Mouse (Mus musculus) brain, adult 2 months (tissue): ENCODE data around the gene Parp8.
A peak's percentile ranks its signal among the peaks of the same experiment; 100 is the strongest.

Experiments used
- DNase-seq: peaks from one replicate; pipeline ENCODE4 v3.0.0; 2011; ENCODE audit warnings: low read depth, low spot score

Gene Parp8

DNA sequence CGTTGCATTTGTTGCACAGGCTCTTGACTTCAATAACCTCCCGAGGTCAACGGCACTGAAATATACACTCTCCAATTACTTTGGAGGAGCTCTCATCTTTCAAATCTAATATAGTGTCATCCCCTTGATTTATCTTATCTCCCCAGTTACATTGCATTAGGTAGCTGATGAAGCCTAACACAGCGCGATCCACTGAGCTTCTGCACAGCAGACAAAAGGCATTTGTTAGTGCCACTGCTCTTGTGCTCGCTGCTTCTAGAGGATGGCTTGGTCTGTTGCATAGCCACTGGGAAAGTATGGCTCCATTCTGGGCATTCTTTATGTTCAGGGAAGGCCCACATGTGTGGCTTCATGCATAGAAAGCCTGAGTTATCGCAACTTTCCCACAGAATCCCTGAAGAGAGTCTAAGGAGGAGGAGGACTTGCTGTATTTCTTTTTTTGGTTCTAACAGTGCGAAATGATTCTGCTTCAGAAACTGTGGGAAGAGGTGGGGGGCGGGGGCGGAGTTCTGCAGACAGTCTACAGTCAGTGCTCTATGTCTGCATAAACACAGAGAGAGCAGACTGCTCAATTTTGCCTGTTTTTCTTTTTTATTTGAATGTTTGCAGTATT is 145.7 kb downstream of the Parp8 start:
- peak; percentile 80 for DNase-seq

DNA sequence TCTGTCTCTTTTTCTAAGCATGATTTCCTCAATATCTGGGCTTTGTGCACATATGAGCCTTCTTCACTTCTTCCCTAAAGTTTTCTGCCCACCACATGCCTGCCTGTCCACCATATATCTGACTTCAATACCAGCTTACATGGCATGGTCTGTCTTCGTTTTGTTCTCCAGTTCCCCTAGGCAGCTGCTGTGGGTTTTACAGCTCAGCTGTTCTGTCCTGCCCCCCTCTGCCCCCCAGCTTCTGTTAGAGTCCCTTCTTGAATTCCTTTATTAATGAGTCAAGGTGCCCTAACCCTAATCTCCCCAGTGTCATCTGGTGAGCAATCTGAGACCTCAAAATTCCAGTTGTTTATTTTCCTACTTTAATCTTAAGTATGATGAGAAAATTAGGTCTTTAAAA is 155.1 kb downstream of the Parp8 start:
- no peak for DNase-seq

DNA sequence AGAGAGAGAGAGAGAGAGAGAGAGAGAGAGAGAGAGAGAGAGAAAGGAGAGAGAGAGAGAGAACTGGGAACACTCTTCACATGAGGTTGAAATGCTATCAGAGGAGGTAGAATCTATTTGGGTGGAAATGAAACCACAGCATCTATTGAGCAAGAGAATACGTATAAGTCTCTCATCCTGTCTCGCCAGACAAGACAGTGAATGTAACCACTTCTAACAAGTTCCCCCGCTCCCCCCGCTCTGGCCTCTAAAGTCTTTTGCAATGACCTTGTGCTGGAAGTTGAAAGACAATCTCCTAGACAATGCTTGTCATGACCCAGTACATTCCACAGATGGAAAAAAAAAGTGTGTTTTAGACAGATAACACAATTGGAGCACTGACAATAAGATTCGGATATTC is 181.4 kb downstream of the Parp8 start:
- DNase-seq = no peak

DNA sequence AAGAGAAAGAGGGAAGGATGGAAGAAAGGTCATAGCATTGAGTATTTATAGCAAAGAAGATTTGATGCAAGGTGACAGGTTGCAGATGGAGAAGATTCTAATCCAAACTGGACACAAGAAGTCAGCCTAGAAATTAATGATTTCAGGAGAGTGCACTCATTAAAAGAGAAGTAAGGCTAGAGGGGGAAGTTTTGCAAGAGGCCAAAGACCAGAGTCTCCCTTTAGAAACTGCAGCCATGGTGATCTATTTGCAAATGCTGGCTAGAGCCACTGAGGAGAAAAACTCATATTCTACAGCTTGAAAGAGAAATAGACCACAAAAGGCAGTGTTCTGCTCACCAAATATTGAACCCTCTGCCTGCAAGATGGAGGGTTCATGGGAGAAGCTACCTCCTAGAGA is 194.4 kb downstream of the Parp8 start:
- no peak for DNase-seq

DNA sequence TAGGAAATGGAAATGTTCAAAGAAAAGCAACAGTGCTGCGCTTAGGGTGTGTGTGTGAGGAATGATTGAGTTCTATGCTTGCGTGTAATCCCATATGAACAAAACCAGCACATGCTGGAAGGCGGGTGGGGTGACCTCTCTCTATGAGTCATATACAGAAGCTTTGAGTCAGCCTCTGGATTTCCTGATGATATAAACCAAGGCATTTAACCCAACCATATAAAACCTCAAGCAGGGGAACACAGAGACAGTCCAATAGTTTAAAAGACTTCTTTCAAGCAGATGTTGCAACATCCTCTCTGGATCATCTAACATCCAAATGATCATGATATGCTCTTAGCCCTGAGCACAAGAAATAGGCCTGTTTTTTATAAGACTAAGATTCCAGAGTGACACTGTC is 196.3 kb downstream of the Parp8 start:
- DNase-seq = no peak

DNA sequence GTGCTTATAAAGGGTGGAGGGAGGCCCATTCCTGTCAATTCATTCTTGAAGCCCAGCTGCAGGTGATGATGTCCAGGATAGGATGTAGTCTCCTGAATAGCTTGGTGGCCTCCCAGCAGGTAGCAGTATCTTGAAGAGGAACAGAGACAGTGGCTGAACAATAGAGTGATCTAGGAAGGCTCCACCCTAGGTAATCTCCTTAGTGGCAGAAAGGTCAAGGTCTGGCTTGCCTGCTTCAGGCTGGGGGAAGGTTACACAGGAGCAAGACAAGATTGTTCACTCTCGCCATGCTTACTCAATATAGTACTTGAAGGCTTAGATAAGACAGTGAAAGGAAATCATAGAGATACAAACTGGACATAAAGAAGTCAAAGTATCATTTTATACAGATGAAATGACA is 213.9 kb downstream of the Parp8 start:
- DNase-seq = no peak
